Mouse (Mus musculus) cerebellum, adult 2 months (tissue): ENCODE results near the gene Grm7.

Experiments
- CTCF ChIP-seq: fragments of 200-500 bp; IDR thresholded peaks from 2 replicates; pipeline ENCODE4 v1.5.1; 2011; ENCODE audit warnings: low read depth, mild to moderate bottlenecking, control low read depth, low read length, moderate library complexity, borderline replicate concordance; ENCODE audit not compliant: insufficient read depth
- POLR2A ChIP-seq: fragments of 200-500 bp; IDR thresholded peaks from 2 replicates; pipeline ENCODE4 v1.6.1; 2011; ENCODE audit warnings: low read length, control low read depth, borderline replicate concordance; ENCODE audit not compliant: insufficient read depth

DNA sequence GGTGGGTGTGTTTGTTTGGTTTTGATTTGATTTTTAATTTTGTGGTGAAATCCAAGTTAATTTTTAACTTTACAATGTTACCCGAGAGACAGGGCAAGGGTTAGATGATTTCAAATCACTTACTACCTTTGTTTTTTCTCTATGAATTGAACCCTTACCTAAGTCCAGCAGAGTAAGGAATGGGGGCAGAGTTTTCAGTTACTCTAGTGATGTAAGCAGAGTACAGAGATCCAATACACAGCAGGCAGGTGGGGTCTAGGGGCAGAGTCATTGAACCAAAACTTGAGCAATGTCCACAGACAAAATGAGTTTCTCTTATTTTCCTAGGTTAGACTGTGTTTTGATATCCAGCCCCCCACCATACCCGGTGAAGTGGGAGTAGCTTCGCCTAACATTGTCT, 723.2 kb downstream of the Grm7 start:
- no peak for TF ChIP-seq CTCF
- TF ChIP-seq POLR2A: no peak
